Mouse (Mus musculus) C2C12 (cell line): ENCODE measurements at regions not wholly inside any gene's neighbourhood (a gene's known extent, or its start where the extent isn't known, plus 50 kb on each side); places are given as distances from the start of the nearest gene placed in this dataset.

Experiments
- CEBPB ChIP-seq: IDR thresholded peaks from one replicate; pipeline ENCODE4 v1.6.1; 2011; ENCODE audit warnings: low read depth, mild to moderate bottlenecking, control low read depth, moderate library complexity
- CTCF ChIP-seq: IDR thresholded peaks from one replicate; pipeline ENCODE4 v1.5.1; 2011; ENCODE audit not compliant: control insufficient read depth, insufficient read depth, insufficient read length
- MAX ChIP-seq: IDR thresholded peaks from one replicate; pipeline ENCODE4 v1.6.1; 2011; ENCODE audit warnings: mild to moderate bottlenecking, control low read depth
- MYOG ChIP-seq: IDR thresholded peaks from one replicate; pipeline ENCODE4 v1.6.1; 2011; ENCODE audit not compliant: control insufficient read depth, insufficient read length; ENCODE audit errors: extremely low read depth
- USF1 ChIP-seq: IDR thresholded peaks from one replicate; pipeline ENCODE4 v1.6.1; 2011; ENCODE audit warnings: low read depth, mild to moderate bottlenecking, control low read depth, moderate library complexity

GRCm38 (mm10) chr17:4632506-4632905 is 361.6 kb upstream of the Arid1b start:
- TF ChIP-seq CTCF (no peak), CEBPB (no peak), MAX (no peak), USF1 (no peak), MYOG (no peak)
